Mouse (Mus musculus) lung, postnatal 0 days (tissue): ENCODE measurements around the gene Taok3. TPM values are rescaled to one million over a fixed set of nuclear protein-coding genes. Genes with fewer than 3 reads are reported as not detected.

Experiments used
- ATAC-seq: fragments of 200-750 bp; cut with Nextera tagmentation; 2 replicates; pipeline ENCODE4 v1.8.0; 2017; ENCODE audit warnings: moderate library complexity
- DNase-seq: peaks from one replicate; pipeline ENCODE4 v3.0.0-alpha.2; 2016; ENCODE audit warnings: low spot score
- H3K27ac ChIP-seq: fragments of 300-500 bp; sonication (generic); 2 replicates; pipeline ENCODE4 v1.5.1; 2014; ENCODE audit warnings: antibody characterized with exemption, mild to moderate bottlenecking, low read length, mixed read lengths
- H3K27me3 ChIP-seq: fragments of 300-500 bp; sonication (generic); replicated peaks from 2 replicates; pipeline ENCODE4 v1.6.1; 2014; ENCODE audit warnings: low read length, mixed read lengths; ENCODE audit not compliant: insufficient read depth
- H3K36me3 ChIP-seq: fragments of 300-500 bp; sonication (generic); 2 replicates; pipeline ENCODE4 v1.6.1; 2014; ENCODE audit warnings: low read length, mixed read lengths; ENCODE audit not compliant: insufficient read depth
- H3K4me1 ChIP-seq: fragments of 300-500 bp; sonication (generic); 2 replicates; pipeline ENCODE4 v1.6.1; 2014; ENCODE audit warnings: antibody characterized with exemption, low read depth, low read length, mixed read lengths; ENCODE audit not compliant: insufficient read depth
- H3K4me2 ChIP-seq: fragments of 300-500 bp; sonication (generic); replicated peaks from 2 replicates; pipeline ENCODE4 v1.6.1; 2014; ENCODE audit warnings: low read depth, mild to moderate bottlenecking, low read length, moderate library complexity, mixed read lengths
- H3K4me3 ChIP-seq: fragments of 300-500 bp; sonication (generic); 2 replicates; pipeline ENCODE4 v1.5.1; 2014; ENCODE audit warnings: low read depth, low read length
- H3K9ac ChIP-seq: fragments of 300-500 bp; sonication (generic); replicated peaks from 2 replicates; pipeline ENCODE4 v1.6.1; 2014; ENCODE audit warnings: low read depth, mild to moderate bottlenecking
- H3K9me3 ChIP-seq: fragments of 300-500 bp; sonication (generic); 2 replicates; pipeline ENCODE4 v1.6.1; 2016; ENCODE audit warnings: low read length, mixed read lengths
- CTCF ChIP-seq: IDR thresholded peaks from 2 replicates; pipeline ENCODE4 v1.5.1; 2016; ENCODE audit warnings: antibody characterized with exemption, mild to moderate bottlenecking
- EP300 ChIP-seq: IDR thresholded peaks from 2 replicates; pipeline ENCODE4 v1.6.1; 2016; ENCODE audit warnings: antibody characterized with exemption, mild to moderate bottlenecking, control low read depth
- WGBS: fragments of 180-500 bp; shearing (Covaris S2); extraction: QIAGEN DNeasy Blood & Tissue Kit; methylation state at CpG from one replicate; pipeline ENCODE4 v1.1.7; 2014; 5-methylcytosine and 5-hydroxymethylcytosine counted together
- polyA plus RNA-seq: library from polyadenylated mRNA; unstranded; fragments of >200 nt; fragmentation: Nextera tagmentation; extraction: Ambion mirVana; gene quantifications from 2 replicates; pipeline ENCODE4 v1.2.1, GENCODE M21; 2015

Gene Taok3
- polyA plus RNA-seq, 1 experiment from 2014 or later = 55.5 TPM

GRCm38 (mm10) chr5:117099008-117099407 lies 20.9 kb upstream of the Taok3 start:
- H3K9ac ChIP-seq = no peak overlapping the region
- DNase-seq (no peak), ATAC-seq (no peak)
- no peak overlapping the region for H3K4me2 ChIP-seq
- peaks cover 24% of the 10 kb centered on the region for H3K36me3 ChIP-seq
- no peak overlapping the region for H3K27ac ChIP-seq
- H3K4me3 ChIP-seq = no peak overlapping the region
- no peaks in the 10 kb centered on the region for H3K27me3 ChIP-seq
- H3K9me3 ChIP-seq = no peaks in the 10 kb centered on the region
- WGBS = 70% methylated on average over 5 of the region's 5 CpGs
- no peak for TF ChIP-seq CTCF
- no peak for TF ChIP-seq EP300
- no peaks in the 10 kb centered on the region for H3K4me1 ChIP-seq

GRCm38 (mm10) chr5:117099742-117100141 lies 20.2 kb upstream of the Taok3 start:
- TF ChIP-seq CTCF (peak; percentile 30; the same call in 1 of the 2 replicates), EP300 (no peak)
- no peaks in the 10 kb centered on the region for H3K9me3 ChIP-seq
- H3K4me2 ChIP-seq = no peak overlapping the region
- no peak overlapping the region for H3K9ac ChIP-seq
- no peaks in the 10 kb centered on the region for H3K27me3 ChIP-seq
- H3K27ac ChIP-seq = no peak overlapping the region
- ATAC-seq = no peak
- no peak for DNase-seq
- peaks cover 28% of the 10 kb centered on the region for H3K36me3 ChIP-seq
- 86% methylated on average over 11 of the region's 11 CpGs for WGBS
- no peaks in the 10 kb centered on the region for H3K4me1 ChIP-seq
- no peak overlapping the region for H3K4me3 ChIP-seq

- peaks cover 41% of the 10 kb centered on the region for H3K36me3 ChIP-seq
Observed at GRCm38 (mm10) chr5:117103194-117103929, 16.6 kb upstream of the Taok3 start.

GRCm38 (mm10) chr5:117104329-117104728 lies 15.6 kb upstream of the Taok3 start:
- no peak overlapping the region for H3K27ac ChIP-seq
- TF ChIP-seq EP300 = no peak
- no peak for TF ChIP-seq CTCF
- H3K4me1 ChIP-seq = no peaks in the 10 kb centered on the region
- 93% methylated on average over 12 of the region's 12 CpGs for WGBS
- no peak overlapping the region for H3K4me2 ChIP-seq
- ATAC-seq (no peak), DNase-seq (no peak)
- no peak overlapping the region for H3K4me3 ChIP-seq
- H3K9me3 ChIP-seq = no peaks in the 10 kb centered on the region
- H3K27me3 ChIP-seq = no peaks in the 10 kb centered on the region
- H3K9ac ChIP-seq = no peak overlapping the region
- peaks cover 44% of the 10 kb centered on the region for H3K36me3 ChIP-seq

More at GRCm38 (mm10) chr5:117103194-117103929, 16.6 kb upstream of the Taok3 start:
- Histone ChIP-seq H3K27me3 (no peaks in the 10 kb centered on the region), H3K9me3 (no peaks in the 10 kb centered on the region), H3K4me2 (no peak overlapping the region), H3K9ac (no peak overlapping the region), H3K4me3 (no peak overlapping the region), H3K27ac (no peak overlapping the region), H3K4me1 (no peaks in the 10 kb centered on the region)
- ATAC-seq = no peak
- 93% methylated on average over 20 of the region's 20 CpGs for WGBS
- DNase-seq = no peak
- TF ChIP-seq CTCF (no peak), EP300 (no peak)

GRCm38 (mm10) chr5:117105761-117106160 lies 14.2 kb upstream of the Taok3 start:
- Histone ChIP-seq H3K4me2 (no peak overlapping the region), H3K27ac (no peak overlapping the region), H3K9ac (no peak overlapping the region), H3K9me3 (no peaks in the 10 kb centered on the region), H3K27me3 (no peaks in the 10 kb centered on the region), H3K4me3 (no peak overlapping the region), H3K4me1 (no peaks in the 10 kb centered on the region), H3K36me3 (peaks cover 42% of the 10 kb centered on the region)
- no peak for ATAC-seq
- TF ChIP-seq CTCF (no peak), EP300 (no peak)
- DNase-seq = no peak
- WGBS = 83% methylated on average over 9 of the region's 9 CpGs

GRCm38 (mm10) chr5:117108292-117108691 lies 11.6 kb upstream of the Taok3 start:
- peaks cover 47% of the 10 kb centered on the region for H3K36me3 ChIP-seq
- DNase-seq (no peak), ATAC-seq (no peak)
- no peak overlapping the region for H3K9ac ChIP-seq
- no peaks in the 10 kb centered on the region for H3K9me3 ChIP-seq
- no peak overlapping the region for H3K4me2 ChIP-seq
- WGBS = 95% methylated on average over 13 of the region's 13 CpGs
- no peaks in the 10 kb centered on the region for H3K27me3 ChIP-seq
- no peaks in the 10 kb centered on the region for H3K4me1 ChIP-seq
- TF ChIP-seq CTCF (no peak), EP300 (no peak)
- no peak overlapping the region for H3K27ac ChIP-seq
- no peak overlapping the region for H3K4me3 ChIP-seq

GRCm38 (mm10) chr5:117108731-117109130 lies 11.2 kb upstream of the Taok3 start:
- H3K9ac ChIP-seq = no peak overlapping the region
- peaks cover 45% of the 10 kb centered on the region for H3K36me3 ChIP-seq
- ATAC-seq = no peak
- no peak overlapping the region for H3K4me3 ChIP-seq
- no peak for DNase-seq
- H3K4me2 ChIP-seq = no peak overlapping the region
- H3K9me3 ChIP-seq = no peaks in the 10 kb centered on the region
- H3K27me3 ChIP-seq = no peaks in the 10 kb centered on the region
- WGBS = 92% methylated on average over 13 of the region's 13 CpGs
- TF ChIP-seq CTCF (no peak), EP300 (no peak)
- no peak overlapping the region for H3K27ac ChIP-seq
- H3K4me1 ChIP-seq = no peaks in the 10 kb centered on the region
